Mouse (Mus musculus): ENCODE results near the gene Alkbh3.

Gene Alkbh3

GRCm38 (mm10) chr2:93954781-93955578 lies 55.6 kb downstream of the Alkbh3 start:
- DNase-seq (ENCODE audit: low spot score), result no peak

GRCm38 (mm10) chr2:93953726-93954125 lies 56.9 kb downstream of the Alkbh3 start:
- no peak for DNase-seq (ENCODE audit: low spot score)

GRCm38 (mm10) chr2:93946976-93947375 lies 63.6 kb downstream of the Alkbh3 start:
- DNase-seq (ENCODE audit: low spot score), result no peak

GRCm38 (mm10) chr2:93944855-93945254 lies 65.8 kb downstream of the Alkbh3 start:
- no peak for DNase-seq (ENCODE audit: low spot score)

- DNase-seq (ENCODE audit: low spot score), result no peak
Observed at GRCm38 (mm10) chr2:93944099-93944498, 66.5 kb downstream of the Alkbh3 start.

GRCm38 (mm10) chr2:93941670-93942069 lies 68.9 kb downstream of the Alkbh3 start:
- DNase-seq (ENCODE audit: low spot score), result no peak

GRCm38 (mm10) chr2:93938534-93938933 lies 72.1 kb downstream of the Alkbh3 start:
- DNase-seq (ENCODE audit: low spot score), result no peak

Data from urinary bladder, postnatal 10 days (tissue).